Mouse (Mus musculus) lung, embryonic 14.5 days (tissue): ENCODE results near the gene Kbtbd13. TPM values are rescaled to one million over a fixed set of nuclear protein-coding genes. Genes with fewer than 3 reads are reported as not detected.

Source experiments
- ATAC-seq: fragments of 200-750 bp; cut with Nextera tagmentation; 2 replicates; pipeline ENCODE4 v1.8.0; 2017; ENCODE audit warnings: mild to moderate bottlenecking, moderate TSS enrichment, moderate library complexity; ENCODE audit not compliant: insufficient read depth
- DNase-seq: peaks from one replicate; pipeline ENCODE4 v3.0.0-alpha.2; 2015
- H3K27ac ChIP-seq: fragments of 300-500 bp; sonication (generic); 2 replicates; pipeline ENCODE4 v1.5.1; 2014; ENCODE audit warnings: low read depth, mild to moderate bottlenecking, moderate library complexity
- H3K27me3 ChIP-seq: fragments of 300-500 bp; sonication (generic); 2 replicates; pipeline ENCODE4 v1.6.1; 2014; ENCODE audit warnings: low read length, control low read depth; ENCODE audit not compliant: insufficient read depth
- H3K36me3 ChIP-seq: fragments of 300-500 bp; sonication (generic); 2 replicates; pipeline ENCODE4 v1.6.1; 2014; ENCODE audit warnings: control low read depth; ENCODE audit not compliant: insufficient read depth
- H3K4me1 ChIP-seq: fragments of 300-500 bp; sonication (generic); 2 replicates; pipeline ENCODE4 v1.6.1; 2014; ENCODE audit warnings: antibody characterized with exemption, control low read depth; ENCODE audit not compliant: insufficient read depth
- H3K4me2 ChIP-seq: fragments of 300-500 bp; sonication (generic); 2 replicates; pipeline ENCODE4 v1.6.1; 2014; ENCODE audit warnings: mild to moderate bottlenecking
- H3K4me3 ChIP-seq: fragments of 300-500 bp; sonication (generic); 2 replicates; pipeline ENCODE4 v1.5.1; 2014; ENCODE audit warnings: low read depth, low read length
- H3K9ac ChIP-seq: fragments of 300-500 bp; sonication (generic); 2 replicates; pipeline ENCODE4 v1.6.1; 2014
- H3K9me3 ChIP-seq: fragments of 300-500 bp; sonication (generic); 2 replicates; pipeline ENCODE4 v1.6.1; 2016; ENCODE audit warnings: low read depth, low read length, control low read depth
- CTCF ChIP-seq: IDR thresholded peaks from 2 replicates; pipeline ENCODE4 v1.5.1; 2016; ENCODE audit warnings: antibody characterized with exemption, low read depth
- WGBS: fragments of 180-500 bp; shearing (Covaris S2); extraction: QIAGEN DNeasy Blood & Tissue Kit; methylation state at CpG from one replicate; pipeline ENCODE4 v1.1.7; 2014; 5-methylcytosine and 5-hydroxymethylcytosine counted together
- polyA plus RNA-seq: library from polyadenylated mRNA; unstranded; fragments of >200 nt; fragmentation: Nextera tagmentation; extraction: Ambion mirVana; gene quantifications from 2 replicates; pipeline ENCODE4 v1.2.1, GENCODE M21; 2014

The Kbtbd13 gene
- polyA plus RNA-seq, 1 experiment from 2014 or later = 4.5 TPM

- ATAC-seq (no peak), DNase-seq (no peak)
- Histone ChIP-seq H3K4me1 (no peaks in the 10 kb centered on the region), H3K27me3 (no peaks in the 10 kb centered on the region), H3K9me3 (no peaks in the 10 kb centered on the region), H3K9ac (no peak overlapping the region), H3K27ac (no peak overlapping the region), H3K36me3 (no peaks in the 10 kb centered on the region), H3K4me2 (no peak overlapping the region), H3K4me3 (no peak overlapping the region)
- TF ChIP-seq CTCF = no peak
- WGBS = 84% methylated on average over 4 of the region's 4 CpGs
Measured at GRCm38 (mm10) chr9:65339146-65339545, 52.3 kb downstream of the Kbtbd13 start.

Other genes starting within 250 kb of the Kbtbd13 start
- gene Parp16, start 196.3 kb downstream of the Kbtbd13 start, polyA plus RNA-seq = 5.3 and 6.9 TPM in 2 replicates
- 0.22 TPM in 1 of 2 replicates, not detected in the other for gene Cilp, start 126.5 kb downstream of the Kbtbd13 start, polyA plus RNA-seq
- 44.7 and 53.0 TPM in 2 replicates for gene Clpx, start 97.4 kb downstream of the Kbtbd13 start, polyA plus RNA-seq
- gene Pdcd7, start 45.5 kb downstream of the Kbtbd13 start, polyA plus RNA-seq = 14.5 and 14.8 TPM in 2 replicates
- 0.24 and 0.61 TPM in 2 replicates for gene Ubap1l, start 30.6 kb downstream of the Kbtbd13 start, polyA plus RNA-seq
- 48.8 TPM in 2 replicates for gene Rasl12, start 6.9 kb upstream of the Kbtbd13 start, polyA plus RNA-seq
- gene Slc51b, start 31.3 kb upstream of the Kbtbd13 start, polyA plus RNA-seq = not detected in 2 replicates
- gene Mtfmt, start 44.1 kb upstream of the Kbtbd13 start, polyA plus RNA-seq = 19.4 and 21.2 TPM in 2 replicates
- 92.8 and 107 TPM in 2 replicates for gene Spg21, start 69.3 kb upstream of the Kbtbd13 start, polyA plus RNA-seq
- 0.12 TPM in 1 of 2 replicates, not detected in the other for gene Ankdd1a, start 128.5 kb upstream of the Kbtbd13 start, polyA plus RNA-seq
- 20.9 and 21.8 TPM in 2 replicates for gene Plekho2, start 188.4 kb upstream of the Kbtbd13 start, polyA plus RNA-seq
- 16.1 and 18.4 TPM in 2 replicates for gene Pif1, start 195.5 kb upstream of the Kbtbd13 start, polyA plus RNA-seq
- gene Rbpms2, start 238.0 kb upstream of the Kbtbd13 start, polyA plus RNA-seq = 20.3 and 25.3 TPM in 2 replicates